11 mouse cellular contexts compared by ENCODE assay signal in the genomic region with DNA sequence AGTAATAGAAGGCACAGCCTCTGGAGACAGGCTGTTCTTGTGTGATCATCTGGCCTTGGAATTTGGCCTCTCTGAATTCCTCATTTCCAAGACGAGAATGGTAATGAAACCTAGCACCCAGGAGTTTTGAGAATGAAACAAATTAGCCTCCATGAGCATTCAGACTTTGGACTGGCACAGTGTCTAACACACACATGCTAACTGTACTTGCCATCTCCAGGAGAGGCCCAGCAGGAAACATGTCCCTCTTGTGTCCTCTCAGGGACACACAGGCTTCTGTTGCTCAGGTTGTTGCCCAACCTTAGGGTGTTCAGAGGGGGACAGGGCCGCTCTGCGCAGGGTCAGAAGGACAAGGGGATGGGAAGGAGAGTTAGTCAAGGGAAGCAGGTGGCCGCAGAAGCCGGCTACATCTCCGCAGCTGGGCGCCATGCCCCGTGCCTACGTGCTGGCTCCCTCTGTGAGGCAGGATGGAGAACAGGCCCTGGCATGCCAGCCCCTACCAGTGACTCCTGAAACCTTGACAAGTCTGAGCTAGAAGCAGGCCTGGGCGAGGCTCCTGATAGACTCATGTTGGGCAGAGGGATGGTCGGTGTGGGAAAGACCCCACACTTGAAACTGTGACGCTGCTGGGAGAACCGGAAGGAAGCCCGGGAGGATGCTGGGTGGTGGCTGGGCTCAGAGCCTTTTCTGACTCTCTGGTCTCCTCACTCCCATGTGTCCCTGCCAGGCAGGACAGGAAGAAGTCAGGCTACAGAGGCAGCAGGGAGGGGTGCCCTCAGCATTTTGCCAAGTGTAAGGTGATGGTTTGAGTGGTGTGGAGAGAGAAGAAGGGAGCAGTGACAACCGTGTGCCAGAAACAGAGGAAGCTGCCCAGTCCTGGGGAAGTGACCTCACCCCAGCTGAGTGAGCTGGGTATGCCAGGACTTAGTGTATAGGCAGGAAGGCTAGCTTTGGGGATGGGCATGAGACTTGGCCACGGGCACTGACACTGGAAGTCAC. TPM values are rescaled to one million over a fixed set of nuclear protein-coding genes. Genes with fewer than 3 reads are reported as not detected.
DNase-seq lines count a peak whose midpoint lies in the region; ATAC-seq lines count a peak whose summit lies in the region.
"Had no signal": no experiment of that assay in that cellular context is flagged by ENCODE, and none has a peak within 500 bp of the region (broad histone marks: within the 10 kb centered on the region; RNA-seq: fewer than 3 reads in every experiment).

No protein-coding gene starts in this region.

- H3K36me3 ChIP-seq in neural tube, embryonic 13.5 days: no peaks in the 10 kb centered on the region
- no peaks in the 10 kb centered on the region for H3K36me3 ChIP-seq in neural tube, embryonic 15.5 days
- H3K36me3 ChIP-seq: midbrain, embryonic 12.5 days had no signal

- no peaks in the 10 kb centered on the region for H3K27me3 ChIP-seq in neural tube, embryonic 13.5 days
- H3K27me3 ChIP-seq in neural tube, embryonic 15.5 days (replicated peaks): no peaks in the 10 kb centered on the region
- H3K27me3 ChIP-seq: midbrain, embryonic 12.5 days had no signal

- H3K9me3 ChIP-seq in neural tube, embryonic 13.5 days: no peaks in the 10 kb centered on the region
- no peaks in the 10 kb centered on the region for H3K9me3 ChIP-seq in neural tube, embryonic 15.5 days (replicated peaks)
- H3K9me3 ChIP-seq: midbrain, embryonic 12.5 days had no signal

- H3K4me1 ChIP-seq in neural tube, embryonic 13.5 days (replicated peaks): peaks cover 94% of the 10 kb centered on the region
- H3K4me1 ChIP-seq in neural tube, embryonic 15.5 days: peaks cover 51% of the 10 kb centered on the region

- 80% methylated on average over 16 of the region's 16 CpGs for WGBS in neural tube, embryonic 13.5 days
- WGBS in neural tube, embryonic 15.5 days: 79% methylated on average over 16 of the region's 16 CpGs

- H3K9ac ChIP-seq in neural tube, embryonic 13.5 days: peak overlapping the region; percentile 12; the same call in 1 of the 2 replicates
- H3K9ac ChIP-seq in neural tube, embryonic 15.5 days (replicated peaks): no peak overlapping the region
- H3K9ac ChIP-seq: midbrain, embryonic 12.5 days had no signal

- no peak overlapping the region for H3K4me2 ChIP-seq in neural tube, embryonic 13.5 days
- H3K4me2 ChIP-seq in neural tube, embryonic 15.5 days: no peak overlapping the region
- H3K4me2 ChIP-seq: midbrain, embryonic 12.5 days had no signal

- no peak for ATAC-seq in neural tube, embryonic 13.5 days (ENCODE audit: low read depth)
- no peak for ATAC-seq in neural tube, embryonic 15.5 days (ENCODE audit: low FRiP score)

- no peak overlapping the region for H3K4me3 ChIP-seq in neural tube, embryonic 13.5 days
- no peak overlapping the region for H3K4me3 ChIP-seq in neural tube, embryonic 15.5 days (replicated peaks)
- H3K4me3 ChIP-seq: midbrain, embryonic 12.5 days had no signal

- peak; percentile 30 for DNase-seq in gastrocnemius, postnatal 14 days
- no peak for DNase-seq in gastrocnemius, adult 18-20 months (ENCODE audit: low spot score)
- DNase-seq in kidney, postnatal 10 days: peak; percentile 27
- no peak for DNase-seq in spleen, adult 12 weeks (ENCODE audit: low spot score)
- DNase-seq in right cerebral cortex, postnatal 25 days: no peak
- DNase-seq in adrenal gland, postnatal 36 days: no peak
- DNase-seq: adrenal gland, adult 8-10 months; heart, postnatal 10 days had no signal

- H3K27ac ChIP-seq in neural tube, embryonic 13.5 days (replicated peaks): 0 out of 2 replicates have a peak overlapping the region, but pooled peaks have one; percentile 5
- H3K27ac ChIP-seq in neural tube, embryonic 15.5 days (replicated peaks): no peak overlapping the region
- H3K27ac ChIP-seq: midbrain, embryonic 12.5 days had no signal

- intact Hi-C loops in gastrocnemius, postnatal 14 days (cut with DNase I; ENCODE audit: low total_unique reads): loop anchor here (2.0 kb wide), 1 partner anchor 29 kb away; no protein-coding TSS in a partner anchor

RNA-seq across cellular contexts. Expression of gene Nectin1, which starts 33.9 kb away (rescaled TPM):
- 1 to 10 TPM; 4.5 to 6.7 TPM for total RNA-seq in gastrocnemius, postnatal 14 days (2021)
- 1 to 10 TPM; 1.9 to 3.4 TPM for total RNA-seq in gastrocnemius, adult 18-20 months (2021)
- polyA plus RNA-seq in neural tube, embryonic 13.5 days (2015; fragmentation: Nextera tagmentation; extraction: Ambion mirVana): 12.0 and 14.1 TPM in 2 replicates
- 14.0 and 14.9 TPM in 2 replicates for polyA plus RNA-seq in neural tube, embryonic 15.5 days (2015; fragmentation: Nextera tagmentation; extraction: Ambion mirVana)
- 10 to 100 TPM; 25.1 to 37.1 TPM for total RNA-seq in adrenal gland, postnatal 36 days (2021)

Comparison
In these comparisons a context has a peak if more than half of its experiments do, and no peak if none do; other contexts are left out.
1. DNase-seq: peak in gastrocnemius, postnatal 14 days (single experiment) and kidney, postnatal 10 days (single experiment); none in gastrocnemius, adult 18-20 months (single experiment), spleen, adult 12 weeks (single experiment), right cerebral cortex, postnatal 25 days (single experiment) and adrenal gland, postnatal 36 days (0 of 2).